Mouse (Mus musculus) lung, adult 2 months (tissue): Measurements from ENCODE around the gene Tmem87a.

Experiments used
- CTCF ChIP-seq: fragments of 200-500 bp; IDR thresholded peaks from 2 replicates; pipeline ENCODE4 v1.5.1; 2011; ENCODE audit warnings: mild to moderate bottlenecking, low read length, control low read depth; ENCODE audit not compliant: insufficient read depth
- POLR2A ChIP-seq: fragments of 200-500 bp; IDR thresholded peaks from 2 replicates; pipeline ENCODE4 v1.6.1; 2011; ENCODE audit warnings: low read depth, mild to moderate bottlenecking, control low read depth, low read length, borderline replicate concordance; ENCODE audit errors: extremely low read depth

DNA sequence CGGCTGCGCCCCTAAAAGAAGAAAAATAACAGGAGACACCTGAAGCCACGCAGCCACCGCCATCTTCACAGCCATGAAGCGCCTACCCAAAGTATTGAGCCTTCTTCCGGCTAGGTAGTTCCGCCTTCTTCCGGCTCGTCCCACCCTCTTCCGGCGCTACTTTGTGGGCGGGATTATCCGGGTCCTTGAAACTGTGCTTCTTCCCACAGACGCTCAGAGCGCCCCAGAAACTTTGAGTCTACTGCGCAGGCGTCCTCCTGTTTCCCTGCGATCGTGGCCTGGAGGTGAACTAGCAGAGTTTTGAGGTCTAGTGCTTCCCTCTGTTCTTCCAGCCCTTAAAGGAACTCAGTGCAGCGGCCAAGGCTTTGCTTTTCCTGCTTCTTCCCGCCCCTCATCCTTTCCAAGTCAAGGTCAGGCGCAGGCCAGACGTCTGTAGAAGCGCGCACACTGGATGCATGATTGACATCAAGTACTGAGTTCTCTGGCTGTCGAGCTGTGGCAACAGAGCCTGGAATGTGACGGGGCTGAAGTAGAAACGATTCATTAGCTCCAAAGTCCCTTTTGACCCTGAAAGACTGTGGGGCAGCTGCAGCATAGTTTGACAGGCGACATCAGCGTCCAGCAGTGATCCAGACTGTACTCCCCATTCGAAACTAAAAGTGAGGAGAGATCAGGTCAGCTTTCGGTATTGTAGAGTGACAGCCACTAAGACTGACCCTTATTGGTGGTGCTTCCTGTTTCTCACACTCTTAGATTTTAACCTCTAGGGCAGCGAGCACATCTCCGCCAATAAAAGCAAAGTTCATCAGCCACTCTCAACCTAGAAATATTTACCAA, at the start of gene Tmem87a:
- TF ChIP-seq CTCF (no peak), POLR2A (peak; percentile 82; the same call in 1 of the 2 replicates)
